Mouse (Mus musculus) C2C12 (cell line): Measurements from ENCODE around the gene Rad50.

ENCODE experiments used
- CTCF ChIP-seq: IDR thresholded peaks from one replicate; pipeline ENCODE4 v1.5.1; 2011; ENCODE audit not compliant: control insufficient read depth, insufficient read depth, insufficient read length
- FOSL1 ChIP-seq: IDR thresholded peaks from one replicate; pipeline ENCODE4 v1.8.0; 2011; ENCODE audit warnings: mild to moderate bottlenecking, low read length; ENCODE audit not compliant: poor library complexity, insufficient read depth, severe bottlenecking
- MAX ChIP-seq: IDR thresholded peaks from one replicate; pipeline ENCODE4 v1.6.1; 2011; ENCODE audit warnings: mild to moderate bottlenecking, control low read depth
- MYOG ChIP-seq: IDR thresholded peaks from one replicate; pipeline ENCODE4 v1.6.1; 2011; ENCODE audit not compliant: control insufficient read depth, insufficient read length; ENCODE audit errors: extremely low read depth
- USF1 ChIP-seq: IDR thresholded peaks from one replicate; pipeline ENCODE4 v1.6.1; 2011; ENCODE audit warnings: low read depth, mild to moderate bottlenecking, control low read depth, moderate library complexity

GRCm38 (mm10) chr11:53706934-53707717 is at the start of gene Rad50:
- TF ChIP-seq CTCF (no peak), MAX (peak; percentile 99), USF1 (peak; percentile 97), MYOG (no peak), FOSL1 (no peak)
